Mouse (Mus musculus): ENCODE results near the gene Mrpl43. TPM values are rescaled to one million over a fixed set of nuclear protein-coding genes. Genes with fewer than 3 reads are reported as not detected.

Gene Mrpl43
- total and polyA plus RNA-seq, 3 experiments: 63.5 to 75.1 (median 72.7) TPM

GRCm38 (mm10) chr19:45003740-45004516 is 2.3 kb downstream of the Mrpl43 start:
- dilution Hi-C loops (cut with MboI; ENCODE audit: extremely low pct_ligation_motif_present, extremely low pct_unique_long_range_greater_than_20kb, low sequenced_read_pairs) (no loop called here), in situ Hi-C loops (cut with MboI; ENCODE audit: low pct_ligation_motif_present, low pct_unique_long_range_greater_than_20kb, low sequenced_read_pairs) (no loop called here)
- TF ChIP-seq MAX (IDR thresholded peaks at IDR 0.05; ENCODE audit: low read length) (no peak), EP300 (IDR thresholded peaks at IDR 0.05; ENCODE audit: low read length) (no peak), CHD2 (IDR thresholded peaks at IDR 0.05; ENCODE audit: low read length) (no peak), KAT2A (IDR thresholded peaks at IDR 0.05; ENCODE audit: insufficient replicate concordance, low read length) (no peak), MEF2A (IDR thresholded peaks at IDR 0.05; ENCODE audit: borderline replicate concordance, low read depth, low read length) (no peak), GABPA (IDR thresholded peaks at IDR 0.05; ENCODE audit: insufficient replicate concordance, low read depth, low read length) (no peak), PAX5 (IDR thresholded peaks at IDR 0.05; ENCODE audit: low read length) (no peak), MXI1 (IDR thresholded peaks at IDR 0.05; ENCODE audit: low read depth, low read length) (no peak), HCFC1 (IDR thresholded peaks at IDR 0.05; ENCODE audit: low read depth, low read length) (no peak), CHD1 (IDR thresholded peaks at IDR 0.05; ENCODE audit: low read depth, low read length) (no peak), POLR2A (IDR thresholded peaks at IDR 0.05; ENCODE audit: low read depth, low read length) (no peak), RAD21 (IDR thresholded peaks at IDR 0.05; ENCODE audit: low read depth, low read length) (no peak), ZMIZ1 (IDR thresholded peaks at IDR 0.05; ENCODE audit: low read depth, low read length) (no peak), BHLHE40 (IDR thresholded peaks at IDR 0.05; ENCODE audit: low read depth, low read length) (no peak)
- Histone ChIP-seq H3K4me1 (ENCODE audit: control insufficient read depth in 1 of 2, insufficient read depth in 2 of 2) (peaks cover 19 to 54% of the 10 kb centered on the region in 2 experiments), H3K27ac (ENCODE audit: insufficient read depth, low read depth) (no peak overlapping the region), H3K4me3 (replicated peaks in 1 of 3; ENCODE audit: low read depth in 2 of 3, low read length in 2 of 3, poor library complexity in 1 of 3) (no peak overlapping the region), H3K79me2 (replicated peaks; ENCODE audit: control insufficient read depth, extremely low read depth, insufficient read depth, poor library complexity, severe bottlenecking) (peaks cover 19% of the 10 kb centered on the region), H3K27me3 (replicated peaks) (no peaks in the 10 kb centered on the region), H3K9me3 (replicated peaks; ENCODE audit: low read length) (no peaks in the 10 kb centered on the region), H3K9ac (ENCODE audit: insufficient read depth, low read depth) (no peak overlapping the region), H3K4me2 (ENCODE audit: insufficient read depth, low read depth, poor library complexity, severe bottlenecking) (no peak overlapping the region), H3K36me3 (replicated peaks in 1 of 2; ENCODE audit: control insufficient read depth in 1 of 2, insufficient read depth in 1 of 2, low read length in 1 of 2) (peaks cover 35 to 72% of the 10 kb centered on the region in 2 experiments)
- DNase-seq (ENCODE audit: extremely low read depth): no peak

GRCm38 (mm10) chr19:45002301-45002700 is 3.9 kb downstream of the Mrpl43 start:
- no peaks in the 10 kb centered on the region for H3K27me3 ChIP-seq (replicated peaks)
- DNase-seq (ENCODE audit: extremely low read depth): no peak
- no peak for TF ChIP-seq MXI1 (IDR thresholded peaks at IDR 0.05; ENCODE audit: low read depth, low read length)
- no peak for TF ChIP-seq BHLHE40 (IDR thresholded peaks at IDR 0.05; ENCODE audit: low read depth, low read length)
- peak in 1 of 2 experiments; percentile 42; a peak in 2 of 4 replicates for TF ChIP-seq CTCF (conservative IDR thresholded peaks at IDR 0.05 in 1 of 2, IDR thresholded peaks at IDR 0.05 in 1 of 2; ENCODE audit: low read depth in 2 of 2, low read length in 2 of 2)
- TF ChIP-seq ZMIZ1 (IDR thresholded peaks at IDR 0.05; ENCODE audit: low read depth, low read length): no peak
- no peak for TF ChIP-seq MAZ (IDR thresholded peaks at IDR 0.05; ENCODE audit: low read depth, low read length)
- TF ChIP-seq KAT2A (IDR thresholded peaks at IDR 0.05; ENCODE audit: insufficient replicate concordance, low read length): no peak
- no peak for TF ChIP-seq EP300 (IDR thresholded peaks at IDR 0.05; ENCODE audit: low read length)
- no peak for TF ChIP-seq ZC3H11A (IDR thresholded peaks at IDR 0.05; ENCODE audit: low read depth, low read length)
- TF ChIP-seq GABPA (IDR thresholded peaks at IDR 0.05; ENCODE audit: insufficient replicate concordance, low read depth, low read length): no peak
- TF ChIP-seq MEF2A (IDR thresholded peaks at IDR 0.05; ENCODE audit: borderline replicate concordance, low read depth, low read length): no peak
- no peak for TF ChIP-seq IRF4 (IDR thresholded peaks at IDR 0.05; ENCODE audit: low read depth, low read length)
- TF ChIP-seq USF1 (IDR thresholded peaks at IDR 0.05; ENCODE audit: low read depth, low read length): no peak
- no peak for TF ChIP-seq CHD1 (IDR thresholded peaks at IDR 0.05; ENCODE audit: low read depth, low read length)
- TF ChIP-seq RAD21 (IDR thresholded peaks at IDR 0.05; ENCODE audit: low read depth, low read length): peak; percentile 25
- TF ChIP-seq RCOR1 (conservative IDR thresholded peaks at IDR 0.05; ENCODE audit: low read depth, low read length): no peak
- in situ Hi-C loops (cut with MboI; ENCODE audit: low pct_ligation_motif_present, low pct_unique_long_range_greater_than_20kb, low sequenced_read_pairs): no loop called here
- no peak overlapping the region for H3K4me3 ChIP-seq (replicated peaks in 1 of 3; ENCODE audit: low read depth in 2 of 3, low read length in 2 of 3, poor library complexity in 1 of 3)
- peaks cover 10 to 40% of the 10 kb centered on the region in 2 experiments for H3K4me1 ChIP-seq (ENCODE audit: control insufficient read depth in 1 of 2, insufficient read depth in 2 of 2)
- peaks cover 8% of the 10 kb centered on the region for H3K79me2 ChIP-seq (replicated peaks; ENCODE audit: control insufficient read depth, extremely low read depth, insufficient read depth, poor library complexity, severe bottlenecking)
- dilution Hi-C loops (cut with MboI; ENCODE audit: extremely low pct_ligation_motif_present, extremely low pct_unique_long_range_greater_than_20kb, low sequenced_read_pairs): no loop called here
- peaks cover 29 to 72% of the 10 kb centered on the region in 2 experiments for H3K36me3 ChIP-seq (replicated peaks in 1 of 2; ENCODE audit: control insufficient read depth in 1 of 2, insufficient read depth in 1 of 2, low read length in 1 of 2)
- H3K4me2 ChIP-seq (ENCODE audit: insufficient read depth, low read depth, poor library complexity, severe bottlenecking): no peak overlapping the region
- no peak overlapping the region for H3K27ac ChIP-seq (ENCODE audit: insufficient read depth, low read depth)
- no peak overlapping the region for H3K9ac ChIP-seq (ENCODE audit: insufficient read depth, low read depth)
- H3K9me3 ChIP-seq (replicated peaks; ENCODE audit: low read length): no peaks in the 10 kb centered on the region

Measured in CH12.LX (cell line).